16 mouse cellular contexts compared by ENCODE assay signal in genomic region chr8:72132891-72133290, GRCm38 (mm10). TPM values are rescaled to one million over a fixed set of nuclear protein-coding genes. Genes with fewer than 3 reads are reported as not detected.
DNase-seq lines count a peak whose midpoint lies in the region; ATAC-seq and TF ChIP-seq lines count a peak whose summit lies in the region.
"Had no signal": no experiment of that assay in that cellular context is flagged by ENCODE, and none has a peak within 500 bp of the region (broad histone marks: within the 10 kb centered on the region; RNA-seq: fewer than 3 reads in every experiment).

No protein-coding gene starts in this region.

- no peak for ATAC-seq in heart, embryonic 12.5 days (ENCODE audit: insufficient number of reproducible peaks, low FRiP score)
- ATAC-seq in kidney, postnatal 0 days (replicated peaks; ENCODE audit: low FRiP score, low read depth), result no peak
- ATAC-seq in megakaryocyte progenitor cell, adult 5-6 weeks (replicated peaks; ENCODE audit: poor library complexity), result no peak
- ATAC-seq: hindbrain, postnatal 0 days; Patski had no signal

- H3K36me3 ChIP-seq in heart, embryonic 12.5 days, result 0 out of 2 replicates have a peak, but pooled peaks cover 2% of the 10 kb centered on the region
- peaks cover under 1% of the 10 kb centered on the region; the same call in 1 of the 2 replicates for H3K36me3 ChIP-seq in kidney, postnatal 0 days (ENCODE audit: insufficient read depth, low read length)
- H3K36me3 ChIP-seq in thymus, adult 2 months (ENCODE audit: control insufficient read depth, insufficient read depth, low read length), result no peaks in the 10 kb centered on the region
- H3K36me3 ChIP-seq: liver, embryonic 13.5 days had no signal

- no peaks in the 10 kb centered on the region for H3K27me3 ChIP-seq in heart, embryonic 12.5 days (replicated peaks)
- H3K27me3 ChIP-seq in kidney, postnatal 0 days (ENCODE audit: insufficient read depth, low read length), result no peaks in the 10 kb centered on the region
- H3K27me3 ChIP-seq in thymus, adult 2 months (ENCODE audit: control insufficient read depth, insufficient read depth, low read length), result no peaks in the 10 kb centered on the region
- H3K27me3 ChIP-seq: Patski had no signal

- DNase-seq in heart, adult 9 months (ENCODE audit: low spot score in 2 of 2), result no peak
- peak; percentile 6 for DNase-seq in retina, postnatal 1 day
- no peak for DNase-seq in retina, embryonic 14.5 days (ENCODE audit: low spot score)
- no peak for DNase-seq in kidney, postnatal 0 days (ENCODE audit: low spot score)
- no peak for DNase-seq in thymus, adult 2 months
- no peak for DNase-seq in urinary bladder, adult 18-20 months (ENCODE audit: low spot score in 2 of 2)
- DNase-seq: cerebellum, postnatal 36 days; gastrocnemius, adult 2 months; liver, embryonic 13.5 days; thymus, postnatal 36 days had no signal

- H3K9me3 ChIP-seq in heart, embryonic 12.5 days (replicated peaks), result no peaks in the 10 kb centered on the region
- no peaks in the 10 kb centered on the region for H3K9me3 ChIP-seq in kidney, postnatal 0 days (replicated peaks; ENCODE audit: low read length)
- H3K9me3 ChIP-seq: liver, embryonic 13.5 days had no signal

- no peak overlapping the region for H3K4me3 ChIP-seq in heart, embryonic 12.5 days
- no peak overlapping the region for H3K4me3 ChIP-seq in kidney, postnatal 0 days (replicated peaks; ENCODE audit: low read depth, low read length)
- no peak overlapping the region for H3K4me3 ChIP-seq in thymus, adult 2 months (ENCODE audit: control insufficient read depth, insufficient read depth, low read length)
- H3K4me3 ChIP-seq: gastrocnemius, adult 2 months; liver, embryonic 13.5 days had no signal

- 50% methylated on average over 1 of the region's 1 CpGs for WGBS in heart, embryonic 12.5 days
- WGBS in kidney, postnatal 0 days, result 52% methylated on average over 1 of the region's 1 CpGs
- WGBS in thymus, adult 2 months, result 96% methylated on average over 1 of the region's 1 CpGs

- H3K4me1 ChIP-seq in heart, embryonic 12.5 days (replicated peaks), result peaks cover 23% of the 10 kb centered on the region
- peaks cover 6% of the 10 kb centered on the region for H3K4me1 ChIP-seq in kidney, postnatal 0 days (replicated peaks; ENCODE audit: insufficient read depth, low read length)
- H3K4me1 ChIP-seq in thymus, adult 2 months (replicated peaks; ENCODE audit: control insufficient read depth, insufficient read depth, low read length), result peaks cover 27% of the 10 kb centered on the region

- no peak overlapping the region for H3K9ac ChIP-seq in heart, embryonic 12.5 days
- no peak overlapping the region for H3K9ac ChIP-seq in kidney, postnatal 0 days (ENCODE audit: low read depth, low read length)
- H3K9ac ChIP-seq: liver, embryonic 13.5 days had no signal

- no peak for TF ChIP-seq CTCF in kidney, postnatal 0 days (IDR thresholded peaks at IDR 0.05; ENCODE audit: low read depth)
- no peak for TF ChIP-seq CTCF in thymus, adult 2 months (IDR thresholded peaks at IDR 0.05; ENCODE audit: borderline replicate concordance, control insufficient read depth, extremely low read depth, insufficient read depth, low read length, poor library complexity)

- no peak for TF ChIP-seq POLR2A in thymus, adult 2 months (IDR thresholded peaks at IDR 0.05; ENCODE audit: control insufficient read depth, extremely low read depth, insufficient read depth, low read length, poor library complexity)

- peak overlapping the region; percentile 45 for H3K27ac ChIP-seq in heart, embryonic 12.5 days (ENCODE audit: poor library complexity, severe bottlenecking)
- H3K27ac ChIP-seq in kidney, postnatal 0 days, result peak overlapping the region; percentile 57; the same call in 1 of the 2 replicates
- no peak overlapping the region for H3K27ac ChIP-seq in thymus, adult 2 months (ENCODE audit: control insufficient read depth, insufficient read depth, low read length)
- H3K27ac ChIP-seq: gastrocnemius, adult 2 months; hindbrain, postnatal 0 days; liver, embryonic 13.5 days had no signal

- no peak overlapping the region for H3K4me2 ChIP-seq in heart, embryonic 12.5 days
- no peak overlapping the region for H3K4me2 ChIP-seq in kidney, postnatal 0 days (ENCODE audit: low read length)
- H3K4me2 ChIP-seq: liver, embryonic 13.5 days had no signal

RNA-seq across cellular contexts. Expression of gene Tpm4, which starts 1.9 kb away (rescaled TPM):
- 399 and 414 TPM in 2 replicates for polyA plus RNA-seq in heart, embryonic 12.5 days (2016; fragmentation: Nextera tagmentation; extraction: Ambion mirVana)
- 604 and 692 TPM in 2 replicates for polyA plus RNA-seq in kidney, postnatal 0 days (2015; fragmentation: Nextera tagmentation; extraction: Ambion mirVana)
- 47.7 and 55.6 TPM in 2 replicates for polyA plus RNA-seq in thymus, adult 2 months (2012; rRNA removed)
- 37.0 and 46.0 TPM in 2 replicates for total RNA-seq in megakaryocyte progenitor cell, adult 5-6 weeks (2015)
- 64.2 and 73.9 TPM in 2 replicates for total RNA-seq in megakaryocyte progenitor cell, adult 5-6 weeks (2017)

RNA-seq across cellular contexts. Expression of gene Olfr374, which starts 26.1 kb away (rescaled TPM):
- 0.14 TPM in 1 of 2 replicates, not detected in the other for polyA plus RNA-seq in heart, embryonic 12.5 days (2016; fragmentation: Nextera tagmentation; extraction: Ambion mirVana)
- not detected in 2 replicates for polyA plus RNA-seq in kidney, postnatal 0 days (2015; fragmentation: Nextera tagmentation; extraction: Ambion mirVana)
- 0.17 and 0.27 TPM in 2 replicates for polyA plus RNA-seq in thymus, adult 2 months (2012; rRNA removed)
- not detected in 2 replicates for total RNA-seq in megakaryocyte progenitor cell, adult 5-6 weeks (2015)
- total RNA-seq in megakaryocyte progenitor cell, adult 5-6 weeks (2017), result not detected in 2 replicates
- total RNA-seq: gastrocnemius, adult 2 months; hindbrain, postnatal 0 days; monocyte, adult 5-6 weeks had no signal
- polyA plus RNA-seq: brain, embryonic 14.5 days; hindbrain, postnatal 0 days; liver, embryonic 13.5 days had no signal

RNA-seq across cellular contexts. Expression of gene Rab8a, which starts 28.1 kb away (rescaled TPM):
- 72.5 and 77.5 TPM in 2 replicates for polyA plus RNA-seq in heart, embryonic 12.5 days (2016; fragmentation: Nextera tagmentation; extraction: Ambion mirVana)
- 100 and 108 TPM in 2 replicates for polyA plus RNA-seq in kidney, postnatal 0 days (2015; fragmentation: Nextera tagmentation; extraction: Ambion mirVana)
- 95.8 and 112 TPM in 2 replicates for polyA plus RNA-seq in thymus, adult 2 months (2012; rRNA removed)
- total RNA-seq in megakaryocyte progenitor cell, adult 5-6 weeks (2015), result 34.3 and 47.3 TPM in 2 replicates
- 329 and 425 TPM in 2 replicates for total RNA-seq in megakaryocyte progenitor cell, adult 5-6 weeks (2017)

RNA-seq across cellular contexts. Expression of gene Olfr373, which starts 49.9 kb away (rescaled TPM):
- not detected in 2 replicates for polyA plus RNA-seq in heart, embryonic 12.5 days (2016; fragmentation: Nextera tagmentation; extraction: Ambion mirVana)
- polyA plus RNA-seq in kidney, postnatal 0 days (2015; fragmentation: Nextera tagmentation; extraction: Ambion mirVana), result 0.08 TPM in 1 of 2 replicates, not detected in the other
- 0.32 TPM in 1 of 2 replicates, not detected in the other for polyA plus RNA-seq in thymus, adult 2 months (2012; rRNA removed)
- total RNA-seq in megakaryocyte progenitor cell, adult 5-6 weeks (2015), result not detected in 2 replicates
- total RNA-seq in megakaryocyte progenitor cell, adult 5-6 weeks (2017), result not detected in 2 replicates
- total RNA-seq: gastrocnemius, adult 2 months; hindbrain, postnatal 0 days; monocyte, adult 5-6 weeks had no signal
- polyA plus RNA-seq: brain, embryonic 14.5 days had no signal

RNA-seq across cellular contexts. Expression of gene Hsh2d, which starts 56.5 kb away (rescaled TPM):
- 0.09 TPM in 1 of 2 replicates, not detected in the other for polyA plus RNA-seq in heart, embryonic 12.5 days (2016; fragmentation: Nextera tagmentation; extraction: Ambion mirVana)
- polyA plus RNA-seq in kidney, postnatal 0 days (2015; fragmentation: Nextera tagmentation; extraction: Ambion mirVana), result 0.24 TPM in 1 of 2 replicates, not detected in the other
- 11.9 and 13.2 TPM in 2 replicates for polyA plus RNA-seq in thymus, adult 2 months (2012; rRNA removed)
- total RNA-seq in megakaryocyte progenitor cell, adult 5-6 weeks (2015), result 6.6 and 8.7 TPM in 2 replicates
- total RNA-seq in megakaryocyte progenitor cell, adult 5-6 weeks (2017), result 4.5 and 5.9 TPM in 2 replicates
- total RNA-seq: gastrocnemius, adult 2 months; hindbrain, postnatal 0 days had no signal
- polyA plus RNA-seq: hindbrain, postnatal 0 days had no signal
